Mouse (Mus musculus) megakaryocyte, embryonic 14.5 days (primary cell): ENCODE measurements around the gene Phactr3.

Experiments
- FLI1 ChIP-seq: IDR thresholded peaks from 2 replicates; pipeline ENCODE4 v1.6.1; 2012; ENCODE audit warnings: low read length, inconsistent platforms, mixed read lengths
- GATA1 ChIP-seq: IDR thresholded peaks from 3 replicates; pipeline ENCODE4 v1.6.1; 2012; ENCODE audit warnings: mixed read lengths, low read length, inconsistent platforms, borderline replicate concordance

DNA sequence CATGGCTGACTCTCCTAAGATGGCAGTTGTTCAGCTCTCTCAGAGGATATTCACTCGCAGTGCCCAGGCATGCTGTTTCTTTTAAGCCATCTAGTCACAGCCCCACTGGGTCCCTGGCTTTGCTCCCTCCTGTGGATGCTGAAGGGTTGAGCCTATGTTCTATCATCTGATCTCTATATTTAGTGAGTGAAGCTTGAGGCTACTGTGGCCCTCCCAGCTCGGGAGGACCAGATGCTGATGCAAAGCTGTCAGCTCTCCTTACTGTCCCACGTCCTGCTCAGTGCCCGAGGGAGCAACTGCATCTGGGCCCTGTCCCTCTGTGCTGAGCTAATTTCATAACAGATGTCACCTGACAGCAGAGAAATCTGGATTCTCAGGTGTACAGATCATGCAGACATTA, 153.6 kb downstream of the Phactr3 start:
- TF ChIP-seq FLI1 (no peak), GATA1 (no peak)
